Mouse (Mus musculus): ENCODE data around the gene Lef1. TPM values are rescaled to one million over a fixed set of nuclear protein-coding genes. Genes with fewer than 3 reads are reported as not detected.

Lef1 gene
- polyA plus RNA-seq, 1 experiment = 12.0 TPM

GRCm38 (mm10) chr3:131271559-131272373 is 161.5 kb downstream of the Lef1 start, which contains the start of gene Hadh:
Gene Hadh, minus strand, starts transcription at chr3:131272101.
- peak; percentile 36 to 70 for DNase-seq (ENCODE audit: extremely low spot score in 1 of 2, low spot score in 1 of 2)

DNA sequence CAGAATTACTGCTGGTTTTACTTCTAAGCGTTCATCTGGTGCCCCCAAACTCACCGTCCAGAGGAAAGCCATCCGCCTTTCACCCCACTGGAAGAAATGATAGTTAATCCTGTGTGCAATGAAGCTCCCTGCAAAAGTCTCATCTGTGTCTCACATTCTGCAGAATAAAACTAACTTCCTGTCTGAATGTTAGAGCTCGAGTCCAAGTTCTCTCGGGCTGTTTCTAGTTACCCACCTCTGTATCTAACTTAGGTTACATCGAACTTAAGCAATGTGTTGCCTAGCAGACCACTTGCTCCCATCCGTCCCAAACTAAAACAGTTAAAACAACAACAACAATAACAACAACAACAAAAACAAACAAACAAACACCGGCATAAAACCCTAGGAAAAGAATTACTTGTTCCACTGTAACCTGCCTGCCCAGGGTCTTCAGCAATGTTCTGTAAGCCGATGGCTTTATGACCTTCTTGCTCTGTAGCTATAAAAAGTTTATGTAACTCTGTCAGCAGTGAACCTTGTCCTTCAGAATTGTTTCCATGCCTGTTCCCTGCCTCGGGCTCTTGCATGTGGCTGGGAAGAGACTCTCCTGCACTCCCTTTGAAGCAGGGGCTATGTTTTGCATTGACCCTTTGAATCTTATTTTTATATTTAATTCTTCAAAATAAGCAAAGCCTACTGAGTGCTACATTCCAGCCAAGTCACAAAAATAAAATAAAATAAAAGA is 162.3 kb downstream of the Lef1 start:
- DNase-seq (ENCODE audit: extremely low spot score in 1 of 2, low spot score in 1 of 2) = no peak

Other genes with a start within 250 kb of the Lef1 start
- gene Hadh, start 161.6 kb downstream of the Lef1 start, polyA plus RNA-seq (2012; rRNA removed) = 40.2 and 40.8 TPM in 2 replicates
- gene Cyp2u1, start 192.8 kb downstream of the Lef1 start, polyA plus RNA-seq (2012; rRNA removed) = 12.5 and 13.8 TPM in 2 replicates